Mouse (Mus musculus) adrenal gland, postnatal 0 days (tissue): ENCODE data around the gene Yipf1. TPM values are rescaled to one million over a fixed set of nuclear protein-coding genes. Genes with fewer than 3 reads are reported as not detected.

Experiments
- polyA plus RNA-seq: library from polyadenylated mRNA; unstranded; fragments of >200 nt; fragmentation: Nextera tagmentation; extraction: Ambion mirVana; gene quantifications from 2 replicates; pipeline ENCODE4 v1.2.1, GENCODE M21; 2015

Gene Yipf1
- polyA plus RNA-seq, result 238 and 436 TPM in 2 replicates

DNA sequence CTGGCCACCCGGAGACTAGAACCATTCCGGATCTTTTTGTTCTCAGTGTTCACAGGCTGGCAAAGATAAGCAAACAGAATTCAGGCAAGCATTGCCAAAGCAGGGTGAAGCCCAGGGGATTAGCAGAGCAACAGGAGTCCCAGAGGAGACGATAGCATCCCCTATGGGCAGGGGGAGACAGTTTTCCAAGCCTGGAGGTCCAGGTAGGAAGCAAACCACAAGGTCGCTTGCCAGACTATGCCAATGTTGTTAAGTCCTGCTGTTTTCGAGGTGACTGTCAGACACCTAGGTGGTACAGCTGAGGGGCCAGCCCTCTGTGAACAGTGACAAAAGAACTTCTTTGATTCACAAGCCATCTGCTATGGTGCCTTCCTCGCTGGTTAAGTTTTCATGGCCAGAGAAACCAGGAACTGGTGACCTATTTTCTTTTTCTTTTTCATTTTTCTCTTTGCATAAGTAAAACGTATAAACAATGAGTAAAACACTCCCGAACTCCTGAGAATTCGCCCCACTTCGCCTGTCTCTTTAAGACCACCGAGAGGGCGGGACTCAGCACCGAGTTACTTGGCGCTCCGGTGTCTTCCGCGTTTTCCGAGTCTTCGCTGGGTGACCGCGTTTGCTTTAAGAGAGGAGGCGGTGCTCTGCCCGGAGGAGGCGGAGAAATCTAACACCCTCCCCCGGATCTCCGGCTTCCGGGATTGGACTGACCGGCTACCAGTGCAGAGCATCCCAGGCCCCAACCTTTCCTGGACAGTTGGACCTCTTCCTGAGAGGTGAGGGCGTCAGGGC, at the start of gene Yipf1:
Yipf1 (plus strand) TSS at position 674 of the 789 bp plus-strand sequence.

DNA sequence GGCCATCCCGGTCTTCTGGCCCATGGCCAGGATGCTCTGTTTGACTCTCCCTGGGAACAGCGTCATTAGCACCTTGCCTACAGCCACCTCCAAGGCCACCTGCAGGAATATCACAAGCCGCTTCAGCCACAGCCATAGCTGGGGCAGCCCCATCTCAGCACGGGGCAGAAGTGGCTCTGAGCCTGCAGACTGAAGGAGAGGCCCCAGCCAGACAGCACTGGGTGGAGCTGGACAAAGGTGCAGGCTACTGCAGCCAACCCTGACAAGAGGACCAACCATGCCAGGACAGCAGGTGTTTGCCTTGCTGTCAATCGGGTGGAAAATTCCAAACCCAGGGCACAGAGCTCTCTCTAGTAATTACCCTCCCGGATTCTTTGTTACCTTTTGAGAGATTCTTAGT, 7.2 kb upstream of the Yipf1 start, which contains the start of gene Dio1:
Dio1 (minus strand) TSS at position 204 of the 400 bp plus-strand sequence.

DNA sequence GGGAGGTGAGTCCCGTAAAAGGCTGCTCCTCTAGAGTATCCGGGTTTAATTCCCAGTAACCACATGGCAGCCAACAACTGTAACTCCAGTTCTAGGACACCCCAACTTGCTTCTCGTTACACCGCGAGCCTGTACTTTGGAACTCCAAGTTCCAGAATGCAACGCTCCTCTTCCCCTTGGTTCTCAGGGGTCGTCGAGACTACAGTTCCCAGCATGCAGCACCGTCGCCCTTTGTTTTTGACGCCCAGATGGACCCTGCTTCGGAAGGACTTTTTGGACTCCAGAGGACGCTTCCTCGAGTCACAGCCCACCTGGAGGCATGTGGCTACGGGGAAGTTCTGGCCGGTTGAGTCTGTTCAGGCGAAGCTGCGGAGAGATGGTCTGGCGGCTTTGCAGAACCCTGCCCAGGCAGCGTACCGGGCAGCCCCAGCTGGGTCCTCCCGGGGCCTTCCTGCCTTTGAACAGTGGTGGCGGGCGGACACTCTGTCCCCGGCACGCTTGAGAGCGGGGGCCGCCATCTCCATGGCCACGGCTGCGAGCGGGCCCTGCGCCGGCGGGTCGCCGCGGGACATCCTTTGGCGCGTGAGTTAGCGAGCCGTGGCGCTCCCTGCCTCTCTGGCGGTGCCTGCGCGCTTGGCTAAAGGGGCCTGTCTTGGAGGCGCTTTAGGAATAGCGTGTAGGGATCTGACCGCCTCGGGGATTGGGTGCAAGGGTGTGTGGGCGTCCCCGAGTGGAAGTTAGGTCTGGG, 53.6 kb downstream of the Yipf1 start, which contains the start of gene Ndc1:
Ndc1 (plus strand) TSS at position 218 of the 748 bp plus-strand sequence.

Other genes starting within 250 kb of the Yipf1 start
- 59.4 and 94.9 TPM in 2 replicates for gene Mrpl37, start 247.5 kb upstream of the Yipf1 start, polyA plus RNA-seq
- gene Cyb5rl, start 247.4 kb upstream of the Yipf1 start, polyA plus RNA-seq, result 7.5 and 12.0 TPM in 2 replicates
- 0.11 TPM in 1 of 2 replicates, not detected in the other for gene Cdcp2, start 217.5 kb upstream of the Yipf1 start, polyA plus RNA-seq
- gene Tmem59, start 136.0 kb upstream of the Yipf1 start, polyA plus RNA-seq, result 657 and 956 TPM in 2 replicates
- 27.3 and 32.1 TPM in 2 replicates for gene Tceanc2, start 135.2 kb upstream of the Yipf1 start, polyA plus RNA-seq
- not detected in 2 replicates for gene Ldlrad1, start 105.2 kb upstream of the Yipf1 start, polyA plus RNA-seq
- gene Lrrc42, start 60.8 kb upstream of the Yipf1 start, polyA plus RNA-seq, result 30.5 and 34.8 TPM in 2 replicates
- gene Hspb11, start 60.8 kb upstream of the Yipf1 start, polyA plus RNA-seq, result 59.2 and 71.8 TPM in 2 replicates
- 0.15 and 0.20 TPM in 2 replicates for gene Dio1, start 7.2 kb upstream of the Yipf1 start, polyA plus RNA-seq
- gene Ndc1, start 53.4 kb downstream of the Yipf1 start, polyA plus RNA-seq, result 8.4 and 15.6 TPM in 2 replicates
- 0.54 and 0.95 TPM in 2 replicates for gene Glis1, start 120.2 kb downstream of the Yipf1 start, polyA plus RNA-seq